Mouse (Mus musculus) c-Kit-positive CD71-negative TER-119-negative erythroid progenitor cells, embryonic 14.5 days (primary cell): ENCODE data around the gene Pdcd4.

ENCODE experiments used
- DNase-seq: peaks from one replicate; pipeline ENCODE4 v3.0.0-alpha.2; 2013; ENCODE audit warnings: low read depth

Gene Pdcd4

DNA sequence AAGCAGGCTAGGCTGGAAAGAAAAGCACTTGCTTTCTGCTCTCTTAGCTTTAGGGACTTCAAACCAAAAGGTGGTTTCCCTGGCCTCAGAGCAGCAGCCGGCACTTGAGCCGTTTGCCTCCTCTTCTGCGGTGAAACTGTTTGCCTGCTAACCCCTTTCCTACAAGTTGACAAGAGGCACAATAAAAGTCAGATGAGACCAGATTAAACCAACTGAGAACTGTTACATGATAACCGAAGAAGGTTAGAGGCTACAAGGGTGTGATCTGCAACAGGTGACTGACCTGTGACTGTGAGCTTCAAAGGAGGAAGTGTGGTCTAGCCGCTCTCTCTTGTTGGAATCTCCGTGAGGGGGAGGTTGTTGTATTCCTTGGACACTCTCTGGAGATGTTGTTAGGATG, 20.5 kb upstream of the Pdcd4 start:
- DNase-seq = no peak

DNA sequence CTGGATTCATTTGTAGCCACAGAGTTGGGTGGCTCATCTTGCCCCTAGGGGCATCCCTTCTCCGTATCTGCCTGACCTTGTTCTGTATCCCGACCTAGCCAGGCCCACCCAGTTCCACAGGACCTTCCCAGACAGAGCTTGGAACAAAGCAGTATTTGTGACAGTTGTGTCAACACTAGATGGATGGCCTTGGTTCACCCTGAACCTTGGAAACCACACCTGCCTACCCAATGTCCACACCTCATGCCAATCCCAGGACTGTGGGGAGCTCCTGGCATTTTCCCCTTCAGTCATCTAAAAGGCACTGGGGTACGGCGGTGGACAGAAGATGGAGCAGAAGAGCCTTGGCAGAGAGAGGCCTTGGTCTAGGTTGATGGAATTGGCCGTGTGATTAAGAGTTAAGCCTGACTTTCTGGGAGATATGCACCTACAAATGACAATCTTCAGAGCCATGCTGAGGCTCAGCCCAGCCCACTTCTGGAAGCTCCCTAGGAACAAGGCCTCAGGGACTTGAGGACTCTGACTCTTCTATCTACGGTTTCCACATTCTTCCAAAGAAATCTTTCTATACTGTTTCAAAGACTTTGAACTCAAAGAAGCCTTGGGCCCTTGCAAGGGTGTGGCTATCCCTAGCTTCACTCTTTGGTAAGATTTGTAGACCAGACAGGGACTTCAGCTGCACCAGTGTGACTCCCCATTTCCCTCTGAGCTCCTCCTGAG, 18.9 kb upstream of the Pdcd4 start:
- no peak for DNase-seq

DNA sequence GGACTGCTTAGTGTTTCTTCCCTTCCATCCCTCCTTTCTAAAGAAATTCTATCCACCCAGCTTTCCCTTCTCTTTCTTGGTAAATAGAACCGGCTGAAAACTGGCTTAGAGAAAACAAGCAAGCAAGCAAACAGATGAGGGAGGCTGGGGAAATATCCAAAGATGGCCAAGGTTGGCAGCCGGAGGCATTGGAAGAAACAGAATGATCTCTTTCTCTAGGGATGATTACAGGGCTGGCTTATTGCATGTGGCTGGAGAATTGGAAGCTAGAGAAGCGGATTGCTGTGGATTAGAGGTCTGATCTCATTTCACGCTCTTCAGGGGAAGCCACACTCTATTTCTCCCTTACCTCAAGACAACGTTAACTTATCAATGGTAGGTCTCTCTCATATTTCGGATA, 16.8 kb upstream of the Pdcd4 start:
- DNase-seq = no peak

DNA sequence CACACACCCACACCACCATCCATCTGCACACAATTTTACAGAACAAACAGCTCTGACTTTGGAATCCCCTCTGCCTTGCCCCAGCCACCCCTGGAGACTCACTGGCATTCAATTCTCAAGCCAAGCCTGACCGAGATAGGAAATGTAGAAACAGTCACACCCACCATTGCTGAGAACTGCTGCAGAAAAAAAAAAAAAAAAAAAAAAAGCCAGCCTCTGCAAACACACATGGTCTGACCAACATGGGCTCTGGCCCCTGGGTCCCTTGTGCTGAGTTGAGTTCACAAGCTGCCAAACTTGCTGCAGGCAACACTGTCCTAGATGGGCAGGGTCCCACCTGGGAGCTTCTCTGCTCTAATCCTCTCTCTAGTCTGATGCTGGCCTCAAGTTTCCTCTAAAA, 14.3 kb upstream of the Pdcd4 start:
- no peak for DNase-seq

DNA sequence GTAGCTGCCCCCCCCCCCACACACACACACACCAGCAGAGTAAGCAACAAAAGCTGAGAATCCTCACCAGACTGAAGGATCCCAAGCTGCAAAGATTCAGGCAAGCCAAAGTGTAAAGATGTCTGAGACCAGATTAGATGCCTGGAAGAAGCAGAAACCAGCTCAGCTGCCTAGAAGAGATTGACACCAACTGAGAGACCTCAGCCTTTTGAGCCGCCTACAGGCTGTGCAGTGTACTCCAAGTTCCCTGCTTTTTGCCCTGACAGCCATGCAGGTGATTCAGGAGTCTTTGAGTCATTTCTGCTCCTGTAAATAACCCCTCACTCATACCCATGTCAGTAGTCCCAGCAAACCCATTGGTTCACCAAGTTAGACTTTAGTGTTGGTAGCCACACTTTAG, 11.6 kb upstream of the Pdcd4 start:
- DNase-seq = no peak

DNA sequence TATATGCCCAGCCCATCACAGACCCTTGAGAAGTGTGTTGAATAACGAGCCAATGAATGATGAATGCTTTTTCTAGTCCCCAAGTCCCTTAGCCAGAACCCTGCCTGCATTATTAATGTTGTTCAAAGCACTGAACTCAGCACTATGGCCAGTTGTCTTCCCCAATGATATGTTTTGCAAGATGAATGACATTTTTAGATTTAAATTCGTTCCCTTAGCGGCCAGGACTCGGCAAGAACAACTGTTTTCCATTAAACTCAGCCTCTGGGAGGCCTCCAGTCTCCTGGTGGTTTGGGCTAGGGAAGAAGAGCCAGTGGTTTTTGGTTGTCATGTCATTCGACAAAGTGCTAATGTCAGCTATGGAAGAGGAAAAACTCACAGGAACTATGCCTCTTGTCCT, 10.2 kb upstream of the Pdcd4 start:
- DNase-seq = no peak

DNA sequence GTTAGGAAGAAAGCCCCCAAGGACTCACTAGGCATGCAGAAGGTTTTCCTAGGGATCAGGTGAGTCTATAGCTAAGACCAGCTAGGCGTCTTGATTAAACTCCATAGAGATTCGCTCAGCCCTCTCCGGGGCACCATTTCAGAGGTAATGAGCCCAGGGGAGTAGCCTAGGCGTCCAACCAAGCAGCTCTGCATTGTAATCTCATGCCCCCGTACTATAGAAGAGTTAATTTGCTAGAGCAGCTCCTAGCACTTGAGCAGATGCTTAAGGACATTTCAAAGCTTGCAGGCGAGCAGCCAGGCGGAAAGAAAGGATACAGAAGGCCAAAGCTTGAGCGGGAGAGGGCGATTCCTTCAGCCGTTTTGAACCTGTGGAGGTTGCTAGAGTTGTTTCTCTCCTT, 6.6 kb upstream of the Pdcd4 start:
- DNase-seq = no peak

DNA sequence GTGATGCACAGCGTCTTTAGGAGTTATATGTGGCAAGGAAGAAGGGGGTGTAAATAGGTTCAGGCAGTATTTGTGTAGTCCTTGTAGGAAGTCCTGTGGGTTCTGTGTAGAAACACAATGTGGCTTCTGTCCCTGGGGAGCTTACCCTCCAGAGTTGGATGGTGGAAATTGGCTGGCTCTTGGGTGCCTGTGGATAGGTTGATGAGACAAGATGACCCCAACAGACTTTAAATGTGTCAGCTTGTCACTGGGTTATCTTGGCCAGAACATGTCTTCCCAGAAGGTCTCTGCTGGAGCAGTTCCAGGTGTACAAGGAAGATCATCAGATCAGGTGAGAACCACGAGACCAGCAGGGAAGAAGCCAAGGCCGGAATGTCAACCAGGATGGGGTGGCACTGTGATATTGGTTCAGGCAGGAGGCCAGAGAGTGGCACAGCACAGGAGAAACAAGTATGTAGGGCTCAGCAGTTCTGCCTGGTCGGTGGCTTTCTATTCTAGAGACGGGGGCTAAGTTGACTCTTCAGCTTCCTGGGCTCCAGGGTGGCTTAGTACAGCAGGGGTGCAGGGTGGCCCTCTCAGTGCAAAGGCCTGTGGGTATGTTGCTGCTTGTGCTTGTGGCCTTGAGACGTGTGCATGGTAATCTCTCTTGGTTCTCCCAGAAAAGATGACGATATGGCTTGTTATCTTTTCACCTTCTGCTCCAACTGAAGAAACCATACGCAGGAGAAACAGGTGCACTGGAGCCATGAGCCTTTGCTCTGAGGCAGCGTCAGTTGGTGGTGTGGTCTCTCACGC, 5.3 kb upstream of the Pdcd4 start:
- no peak for DNase-seq

DNA sequence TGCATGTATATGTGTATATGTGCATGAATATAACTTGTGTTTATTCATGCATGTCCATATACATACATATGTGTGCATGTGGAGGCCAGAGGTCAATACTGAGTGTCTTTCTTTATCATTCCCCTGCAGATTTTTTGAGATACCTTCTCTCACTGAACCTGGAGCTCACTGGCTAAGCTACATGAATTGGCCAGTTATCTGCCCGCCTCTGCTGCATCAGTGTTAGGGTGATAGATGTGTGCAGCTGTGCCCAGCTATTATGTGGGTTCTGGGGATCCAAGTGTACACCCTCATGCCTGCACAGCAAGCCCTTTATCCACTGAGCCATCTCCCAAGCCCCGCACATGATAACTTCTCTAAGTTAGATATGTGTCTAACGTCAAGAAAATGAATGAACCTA, 4.2 kb upstream of the Pdcd4 start:
- no peak for DNase-seq

DNA sequence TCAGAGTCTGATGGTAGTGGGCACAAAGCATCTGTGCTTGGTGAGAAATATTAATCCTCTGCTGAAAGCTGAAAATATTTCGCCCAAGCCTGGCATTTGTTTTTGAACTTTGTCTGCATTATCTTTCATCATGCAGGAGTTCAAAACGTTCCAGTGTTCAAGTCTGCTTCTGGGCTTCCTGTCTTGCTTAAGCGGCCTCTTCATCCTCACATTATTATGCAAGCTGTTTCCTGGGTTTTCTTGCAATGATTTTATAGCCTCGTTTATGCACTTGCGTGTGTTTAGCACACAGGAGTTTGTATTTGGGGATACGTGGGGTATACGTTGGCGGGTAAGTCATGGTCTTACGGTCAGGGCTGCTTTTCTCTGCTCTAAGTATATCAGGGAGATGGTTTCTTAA, 3.7 kb upstream of the Pdcd4 start:
- DNase-seq = no peak

DNA sequence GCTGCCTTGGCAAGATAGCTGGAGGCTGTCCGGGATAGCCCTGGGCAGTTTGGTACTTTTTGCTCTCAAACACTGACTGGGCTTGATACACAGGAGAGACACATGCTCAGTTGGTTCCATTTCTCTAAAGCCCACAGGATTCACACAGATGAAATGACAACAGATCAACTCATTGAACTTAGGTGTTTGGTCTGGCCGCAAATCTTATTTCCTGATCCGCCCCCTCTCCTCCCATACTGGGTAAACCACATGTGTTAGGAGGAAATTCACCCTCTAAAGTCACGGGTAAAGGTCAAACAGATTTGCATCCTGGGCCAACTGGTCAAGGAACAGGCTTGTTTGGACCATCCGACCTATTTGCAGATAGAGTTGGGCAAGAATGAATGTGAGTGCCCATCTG, 2.5 kb upstream of the Pdcd4 start:
- DNase-seq = no peak

DNA sequence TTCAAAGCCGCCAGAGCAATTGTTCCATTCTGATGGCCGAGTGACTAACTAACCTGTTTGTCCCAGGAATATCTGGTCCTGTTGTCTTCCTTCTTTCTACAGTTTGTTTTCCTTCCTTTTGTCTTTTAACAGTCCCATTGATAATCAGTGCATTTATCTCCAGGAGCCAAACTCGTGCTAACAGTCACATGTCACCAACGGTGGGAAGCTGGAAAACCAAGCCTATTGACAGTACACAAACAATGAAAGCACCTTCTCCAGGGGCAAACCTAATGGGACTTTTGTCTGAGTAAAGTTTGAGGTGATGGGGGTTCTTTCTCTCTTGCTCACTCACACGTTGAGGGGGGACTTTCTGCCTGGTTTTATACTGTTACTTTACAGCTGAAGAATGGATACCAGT, 1.8 kb upstream of the Pdcd4 start:
- no peak for DNase-seq

DNA sequence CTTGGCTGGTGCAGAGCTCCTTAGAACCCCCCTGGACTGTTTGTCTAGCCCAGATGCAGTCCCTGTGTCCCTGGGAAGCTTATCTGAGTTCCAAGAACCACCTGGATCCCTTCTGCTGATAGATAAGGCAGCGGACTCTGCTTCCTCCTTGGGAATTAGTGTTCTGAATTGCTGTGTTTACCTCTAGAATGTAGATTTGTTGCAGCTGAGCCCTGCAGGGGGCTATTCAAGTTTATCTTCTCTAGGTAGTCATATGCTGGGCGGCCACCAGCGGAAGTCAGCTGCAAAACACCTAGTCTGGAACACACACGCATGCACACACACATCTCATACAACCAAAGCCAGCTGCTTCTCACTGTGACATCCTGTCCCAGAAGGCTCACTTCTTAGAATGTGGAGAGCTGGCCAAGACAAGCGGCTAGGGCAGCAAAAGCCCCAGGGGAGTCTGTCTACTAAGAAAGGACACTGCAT, 1.2 kb upstream of the Pdcd4 start:
- no peak for DNase-seq

DNA sequence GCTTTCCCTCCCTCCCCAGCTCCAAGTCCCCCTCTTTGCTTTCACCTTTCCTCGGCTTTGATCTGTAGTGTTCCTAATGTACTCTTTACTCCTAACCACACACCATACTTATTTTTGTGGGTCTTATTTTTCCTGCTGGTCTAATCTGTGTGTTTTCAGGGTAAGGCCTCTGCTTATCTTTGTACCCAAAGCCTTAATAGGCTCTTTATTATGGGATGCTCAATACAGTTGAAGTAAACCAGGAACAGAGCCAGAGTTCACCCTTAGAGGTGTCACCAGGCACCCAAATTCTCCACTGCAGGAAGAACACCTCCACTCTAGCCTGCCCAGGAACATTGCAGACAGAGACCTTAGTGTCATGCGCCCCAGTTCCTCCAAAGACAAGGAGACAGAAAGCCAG, 462 bp upstream of the Pdcd4 start:
- DNase-seq = no peak

DNA sequence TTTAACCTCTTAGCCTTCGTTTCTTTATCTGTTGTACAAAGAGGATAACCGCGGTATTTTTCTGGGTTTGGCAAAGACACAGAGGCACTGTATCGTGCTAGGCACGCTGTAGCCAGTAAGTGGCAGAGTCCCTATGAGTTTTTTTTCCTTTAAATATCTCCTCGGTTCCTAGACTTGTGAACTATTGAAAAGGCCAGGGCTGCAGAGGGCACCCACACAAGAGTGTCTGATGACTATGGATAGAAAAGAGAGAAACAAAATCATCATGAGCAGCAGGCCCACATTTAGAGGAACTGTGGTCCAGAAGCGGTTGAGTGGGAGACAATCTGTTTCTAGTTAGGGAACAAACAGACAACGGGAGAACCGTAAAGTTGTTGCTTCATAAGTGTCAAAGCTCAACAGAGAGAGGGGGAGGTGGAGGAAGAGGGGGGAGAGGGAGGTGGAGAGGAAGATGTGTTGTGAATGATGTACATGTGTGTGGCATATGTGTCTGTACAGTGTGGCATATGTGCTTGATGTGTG, 868 bp downstream of the Pdcd4 start:
- DNase-seq = no peak

DNA sequence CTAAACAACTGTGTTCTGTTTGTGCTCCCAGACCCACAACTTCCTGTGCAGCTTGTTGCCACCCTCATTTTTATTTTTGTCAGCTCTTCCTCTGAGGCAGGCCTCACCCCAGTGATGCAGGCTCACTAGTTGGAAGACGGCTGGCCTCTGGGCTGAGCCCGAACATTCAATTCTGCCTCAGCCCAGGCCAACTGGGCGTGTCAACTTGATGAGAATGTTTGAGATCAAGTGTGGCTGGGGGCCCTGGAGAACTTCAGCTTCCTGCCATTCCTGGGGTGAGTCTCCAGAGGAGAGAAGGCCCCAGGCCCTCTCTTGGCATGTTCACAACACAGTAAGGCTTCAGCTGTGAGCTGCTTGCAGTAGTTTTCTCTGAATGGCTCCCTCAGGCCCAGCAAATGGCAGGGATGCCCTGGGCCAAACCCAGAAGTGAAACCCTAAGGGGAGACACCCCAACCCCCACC, 1.7 kb downstream of the Pdcd4 start:
- no peak for DNase-seq

DNA sequence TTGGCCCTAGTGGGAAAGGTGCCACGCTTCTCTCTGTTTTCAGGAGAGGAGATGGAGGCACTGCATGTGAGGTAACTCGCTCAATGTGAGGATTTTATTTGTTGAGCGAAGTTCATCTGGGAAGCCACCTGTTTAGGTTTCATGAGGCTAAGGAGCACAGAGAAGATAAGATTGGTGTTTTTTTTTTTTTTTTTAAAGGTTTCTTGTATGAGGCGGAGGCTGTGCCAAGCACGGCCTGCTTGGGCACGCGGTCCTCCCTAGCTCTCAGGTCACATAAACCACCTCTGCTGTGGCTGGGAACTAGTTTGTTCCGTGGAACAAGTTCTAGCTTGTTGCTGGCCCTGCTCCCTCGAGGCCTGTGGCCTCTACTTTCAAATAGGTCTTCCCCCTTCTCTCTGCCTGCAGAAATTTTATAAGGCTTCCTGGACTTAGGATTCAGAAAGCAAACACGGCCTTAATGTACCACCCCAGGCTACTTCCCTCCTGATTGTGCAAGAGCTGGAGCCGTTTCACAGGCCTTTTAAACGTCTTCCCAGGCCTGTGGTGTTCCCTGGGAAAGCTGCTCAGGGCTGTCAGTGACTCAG, 2.6 kb downstream of the Pdcd4 start:
- DNase-seq = no peak

DNA sequence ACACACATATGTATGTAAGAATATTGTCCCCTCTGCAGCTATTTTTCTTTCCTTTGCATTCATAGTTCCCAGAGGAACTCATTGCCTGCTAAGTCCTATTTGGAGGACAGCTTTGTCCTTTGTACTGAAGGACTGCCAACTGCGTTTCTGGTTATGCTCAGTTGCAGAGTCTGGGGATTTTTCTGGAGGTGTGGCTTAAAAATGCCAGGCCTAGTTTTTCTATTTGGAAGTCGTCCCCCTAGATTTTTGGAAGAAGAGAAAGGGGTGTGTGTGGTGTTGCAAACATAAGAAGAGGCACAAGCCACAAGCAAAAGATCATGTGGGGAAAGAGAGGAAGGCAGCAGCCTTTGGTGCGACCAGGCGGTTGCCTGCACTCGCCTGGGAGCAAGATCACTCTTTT, 6.0 kb downstream of the Pdcd4 start:
- no peak for DNase-seq

DNA sequence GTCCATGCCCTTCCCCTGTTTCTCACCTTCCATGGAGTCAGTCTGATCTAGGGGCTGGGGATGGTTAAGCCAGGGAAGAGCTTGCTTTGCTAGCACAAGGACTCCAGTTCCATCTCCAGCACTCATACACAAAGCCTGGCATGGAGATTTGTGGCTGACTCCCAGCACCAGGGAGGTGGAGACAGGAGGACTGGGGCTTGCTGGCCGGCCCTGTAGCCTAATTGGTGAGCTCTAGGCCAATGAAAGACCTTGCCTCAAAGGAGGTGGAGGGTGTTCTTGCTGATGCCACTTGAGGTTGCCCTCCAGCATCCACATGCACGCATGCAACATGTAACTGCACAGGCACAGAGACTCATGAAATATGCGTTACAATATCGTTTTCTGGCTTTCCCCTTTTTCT, 6.5 kb downstream of the Pdcd4 start:
- no peak for DNase-seq

DNA sequence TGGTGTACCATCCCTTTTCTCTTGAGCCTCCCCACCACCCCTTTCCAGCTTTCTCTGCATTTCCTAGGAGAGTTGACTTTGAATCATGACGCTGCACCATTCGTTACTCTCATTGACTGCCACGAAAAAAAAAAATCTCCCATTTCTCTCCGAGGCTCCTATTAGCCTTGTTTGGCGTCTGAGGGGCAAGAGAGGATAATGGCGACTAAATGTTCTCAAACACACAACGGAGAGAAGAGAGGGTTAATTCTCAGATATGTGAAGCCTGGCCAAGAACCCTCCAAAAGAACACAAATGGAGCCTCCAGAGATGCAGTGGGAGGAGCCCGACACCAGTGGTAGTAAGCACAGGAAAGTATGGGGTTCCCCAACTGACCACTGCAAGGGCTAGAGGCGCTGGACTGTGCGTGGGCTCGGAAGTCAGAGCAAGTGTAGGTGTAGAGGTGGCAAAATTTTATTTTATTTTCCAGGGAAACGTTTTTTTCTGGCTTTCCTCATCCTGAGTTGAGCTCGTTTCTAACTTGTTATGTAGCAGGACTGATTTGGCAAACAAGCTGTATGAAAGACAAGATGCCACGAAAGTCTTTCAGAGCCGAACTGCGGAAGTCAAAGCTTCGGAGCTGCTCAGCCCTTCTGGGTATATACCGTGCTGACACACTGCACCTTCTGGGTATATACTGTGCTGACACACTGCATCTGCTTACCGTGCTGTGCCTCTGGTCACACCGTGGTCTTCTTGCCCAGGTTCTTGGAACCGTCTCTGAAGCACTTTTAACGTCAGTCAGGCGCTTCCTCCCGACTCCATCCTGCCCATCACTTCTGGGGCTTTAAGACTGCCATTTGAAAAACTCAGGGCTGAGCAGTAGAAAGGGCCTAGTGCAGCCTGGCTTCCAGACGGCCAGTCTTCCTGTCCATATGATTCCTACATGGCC, 7.2 kb downstream of the Pdcd4 start:
- DNase-seq = no peak

DNA sequence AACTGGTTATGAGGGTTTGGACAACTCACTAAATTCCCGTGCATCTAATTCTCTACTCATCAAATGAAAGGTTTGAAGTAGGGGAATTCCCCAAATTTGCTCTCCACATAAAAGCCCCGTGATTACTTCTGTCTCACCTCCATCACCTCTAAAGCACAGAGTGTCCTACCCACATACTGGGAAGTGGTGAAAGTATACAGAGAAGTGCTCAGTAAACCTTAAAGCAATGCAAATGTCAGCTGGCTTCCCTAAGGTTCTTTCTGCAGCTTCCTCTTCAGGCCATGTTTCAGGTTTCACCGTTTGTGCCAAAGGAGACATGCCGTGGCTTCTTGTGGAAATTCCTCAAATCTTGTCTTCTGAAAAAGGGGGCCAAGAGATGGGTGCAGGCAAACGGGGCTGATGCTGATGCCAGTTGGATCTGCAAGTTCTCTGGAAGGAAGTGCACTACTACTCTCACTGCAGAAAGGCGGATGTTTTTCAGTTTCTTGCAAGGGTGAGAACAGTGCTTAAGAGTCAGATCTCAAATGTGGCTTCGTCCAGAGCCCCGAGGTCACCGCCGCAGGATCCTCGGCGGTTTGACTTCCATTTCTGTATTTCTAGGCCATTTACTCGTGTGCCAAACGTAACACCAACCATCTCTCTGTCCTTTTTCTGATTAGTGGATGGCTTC, 8.0 kb downstream of the Pdcd4 start:
- DNase-seq = no peak
